Mouse (Mus musculus) neural tube, embryonic 14.5 days (tissue): ENCODE data around the gene Sun5. TPM values are rescaled to one million over a fixed set of nuclear protein-coding genes. Genes with fewer than 3 reads are reported as not detected.

Source experiments
- ATAC-seq: fragments of 200-750 bp; cut with Nextera tagmentation; 2 replicates; pipeline ENCODE4 v1.8.0; 2017; ENCODE audit warnings: low read depth, mild to moderate bottlenecking, moderate TSS enrichment, moderate library complexity
- H3K27ac ChIP-seq: fragments of 300-500 bp; sonication (generic); 2 replicates; pipeline ENCODE4 v1.5.1; 2014; ENCODE audit warnings: low read depth, mild to moderate bottlenecking, control low read depth, low read length, moderate library complexity, mixed read lengths
- H3K27me3 ChIP-seq: fragments of 300-500 bp; sonication (generic); 2 replicates; pipeline ENCODE4 v1.6.1; 2014; ENCODE audit warnings: low read length; ENCODE audit not compliant: control insufficient read depth, insufficient read depth
- H3K36me3 ChIP-seq: fragments of 300-500 bp; sonication (generic); 2 replicates; pipeline ENCODE4 v1.6.1; 2014; ENCODE audit warnings: low read length, mixed read lengths; ENCODE audit not compliant: control insufficient read depth, insufficient read depth
- H3K4me1 ChIP-seq: fragments of 300-500 bp; sonication (generic); 2 replicates; pipeline ENCODE4 v1.6.1; 2014; ENCODE audit warnings: low read length; ENCODE audit not compliant: control insufficient read depth, insufficient read depth
- H3K4me2 ChIP-seq: fragments of 300-500 bp; sonication (generic); 2 replicates; pipeline ENCODE4 v1.6.1; 2014; ENCODE audit warnings: mild to moderate bottlenecking, low read depth, low read length, control low read depth
- H3K4me3 ChIP-seq: fragments of 300-500 bp; sonication (generic); 2 replicates; pipeline ENCODE4 v1.5.1; 2014; ENCODE audit warnings: low read depth, low read length, control low read depth, mixed read lengths
- H3K9ac ChIP-seq: fragments of 300-500 bp; sonication (generic); replicated peaks from 2 replicates; pipeline ENCODE4 v1.6.1; 2014; ENCODE audit warnings: low read depth, mild to moderate bottlenecking, control low read depth, low read length, mixed read lengths
- H3K9me3 ChIP-seq: fragments of 300-500 bp; sonication (generic); 2 replicates; pipeline ENCODE4 v1.6.1; 2016; ENCODE audit warnings: low read length; ENCODE audit not compliant: control insufficient read depth
- WGBS: fragments of 180-500 bp; shearing (Covaris S2); extraction: QIAGEN DNeasy Blood & Tissue Kit; methylation state at CpG from one replicate; pipeline ENCODE4 v1.1.7; 2014; 5-methylcytosine and 5-hydroxymethylcytosine counted together
- polyA plus RNA-seq: library from polyadenylated mRNA; unstranded; fragments of >200 nt; fragmentation: Nextera tagmentation; extraction: Ambion mirVana; gene quantifications from 2 replicates; pipeline ENCODE4 v1.2.1, GENCODE M21; 2014

Gene Sun5
- polyA plus RNA-seq, result not detected in 2 replicates

- no peak within 1 kb of the TSS for H3K9ac ChIP-seq
- H3K4me2 ChIP-seq, result no peak within 1 kb of the TSS
- no peaks in the 10 kb centered on the region for H3K36me3 ChIP-seq
- WGBS, result 96% methylated on average over 4 of the region's 4 CpGs
- ATAC-seq, result no peak
- no peaks in the 10 kb centered on the region for H3K9me3 ChIP-seq
- no peak within 1 kb of the TSS for H3K27ac ChIP-seq
- no peaks in the 10 kb centered on the region for H3K27me3 ChIP-seq
- H3K4me3 ChIP-seq, result no peak within 1 kb of the TSS
- no peaks in the 10 kb centered on the region for H3K4me1 ChIP-seq
These were observed at the start of gene Sun5 for GRCm38 (mm10) chr2:153870984-153871383. Gene Sun5, minus strand, starts transcription at chr2:153871084.

- no peak for ATAC-seq
- Histone ChIP-seq H3K9ac (no peak within 1 kb of the TSS), H3K9me3 (no peaks in the 10 kb centered on the region), H3K4me3 (no peak within 1 kb of the TSS), H3K4me2 (no peak within 1 kb of the TSS), H3K27me3 (no peaks in the 10 kb centered on the region), H3K27ac (no peak within 1 kb of the TSS), H3K4me1 (0 out of 2 replicates have a peak, but pooled peaks cover 4% of the 10 kb centered on the region), H3K36me3 (no peaks in the 10 kb centered on the region)
- 65% methylated on average over 8 of the region's 8 CpGs for WGBS
These were observed 47.0 kb upstream of the Sun5 start, which contains the start of gene Bpifb3 for GRCm38 (mm10) chr2:153917930-153918329. Gene Bpifb3, plus strand, starts transcription at chr2:153918230.

GRCm38 (mm10) chr2:153914151-153914550, 43.3 kb upstream of the Sun5 start:
- Histone ChIP-seq H3K4me2 (no peak overlapping the region), H3K9me3 (no peaks in the 10 kb centered on the region), H3K27me3 (no peaks in the 10 kb centered on the region), H3K36me3 (no peaks in the 10 kb centered on the region), H3K4me1 (0 out of 2 replicates have a peak, but pooled peaks cover 4% of the 10 kb centered on the region), H3K9ac (no peak overlapping the region), H3K4me3 (no peak overlapping the region), H3K27ac (no peak overlapping the region)
- WGBS, result 75% methylated on average over 5 of the region's 5 CpGs
- no peak for ATAC-seq

GRCm38 (mm10) chr2:153906626-153907025, 35.7 kb upstream of the Sun5 start:
- H3K9me3 ChIP-seq, result no peaks in the 10 kb centered on the region
- 95% methylated on average over 4 of the region's 4 CpGs for WGBS
- H3K27me3 ChIP-seq, result no peaks in the 10 kb centered on the region
- H3K27ac ChIP-seq, result no peak overlapping the region
- H3K4me1 ChIP-seq, result no peaks in the 10 kb centered on the region
- H3K4me2 ChIP-seq, result no peak overlapping the region
- ATAC-seq, result no peak
- H3K4me3 ChIP-seq, result no peak overlapping the region
- H3K9ac ChIP-seq, result no peak overlapping the region
- H3K36me3 ChIP-seq, result no peaks in the 10 kb centered on the region

- no peak for ATAC-seq
- Histone ChIP-seq H3K4me1 (no peaks in the 10 kb centered on the region), H3K4me3 (no peak overlapping the region), H3K27ac (no peak overlapping the region), H3K9me3 (no peaks in the 10 kb centered on the region), H3K9ac (no peak overlapping the region), H3K36me3 (no peaks in the 10 kb centered on the region), H3K27me3 (no peaks in the 10 kb centered on the region), H3K4me2 (no peak overlapping the region)
- 79% methylated on average over 6 of the region's 6 CpGs for WGBS
These were observed 31.8 kb upstream of the Sun5 start for GRCm38 (mm10) chr2:153902726-153903125.

- no peak within 1 kb of the TSS for H3K4me2 ChIP-seq
- H3K27ac ChIP-seq, result no peak within 1 kb of the TSS
- no peak for ATAC-seq
- no peaks in the 10 kb centered on the region for H3K4me1 ChIP-seq
- H3K9ac ChIP-seq, result no peak within 1 kb of the TSS
- no peaks in the 10 kb centered on the region for H3K27me3 ChIP-seq
- 75% methylated on average over 4 of the region's 4 CpGs for WGBS
- no peak within 1 kb of the TSS for H3K4me3 ChIP-seq
- H3K9me3 ChIP-seq, result no peaks in the 10 kb centered on the region
- no peaks in the 10 kb centered on the region for H3K36me3 ChIP-seq
These were observed 29.2 kb upstream of the Sun5 start, which contains the start of gene Bpifb6 for GRCm38 (mm10) chr2:153900088-153900487. Gene Bpifb6, plus strand, starts transcription at chr2:153900388.

- H3K4me3 ChIP-seq, result no peak overlapping the region
- H3K36me3 ChIP-seq, result no peaks in the 10 kb centered on the region
- H3K27me3 ChIP-seq, result no peaks in the 10 kb centered on the region
- no peak overlapping the region for H3K27ac ChIP-seq
- no peak overlapping the region for H3K4me2 ChIP-seq
- no peaks in the 10 kb centered on the region for H3K4me1 ChIP-seq
- WGBS, result 83% methylated on average over 5 of the region's 5 CpGs
- H3K9ac ChIP-seq, result no peak overlapping the region
- no peak for ATAC-seq
- no peaks in the 10 kb centered on the region for H3K9me3 ChIP-seq
These were observed 28.2 kb upstream of the Sun5 start for GRCm38 (mm10) chr2:153899111-153899510.

GRCm38 (mm10) chr2:153874745-153875144, 3.9 kb upstream of the Sun5 start, which contains the start of gene Bpifb2:
Gene Bpifb2, plus strand, starts transcription at chr2:153875045.
- 72% methylated on average over 9 of the region's 9 CpGs for WGBS
- Histone ChIP-seq H3K27ac (no peak within 1 kb of the TSS), H3K4me1 (no peaks in the 10 kb centered on the region), H3K4me2 (no peak within 1 kb of the TSS), H3K9me3 (no peaks in the 10 kb centered on the region), H3K27me3 (no peaks in the 10 kb centered on the region), H3K9ac (no peak within 1 kb of the TSS), H3K4me3 (no peak within 1 kb of the TSS), H3K36me3 (no peaks in the 10 kb centered on the region)
- ATAC-seq, result no peak

GRCm38 (mm10) chr2:153861960-153862359, 8.9 kb downstream of the Sun5 start:
- Histone ChIP-seq H3K27ac (no peak overlapping the region), H3K4me2 (no peak overlapping the region), H3K4me3 (no peak overlapping the region), H3K36me3 (no peaks in the 10 kb centered on the region), H3K4me1 (no peaks in the 10 kb centered on the region), H3K27me3 (no peaks in the 10 kb centered on the region), H3K9me3 (no peaks in the 10 kb centered on the region), H3K9ac (no peak overlapping the region)
- no peak for ATAC-seq
- 85% methylated on average over 3 of the region's 3 CpGs for WGBS
